Mouse (Mus musculus): ENCODE measurements around the gene Tgfbr1.
A peak's percentile ranks its signal among the peaks of the same experiment; 100 is the strongest.
"Not testable (repeated sequence)": the region's sequence is repeated elsewhere in the genome, so short reads cannot be mapped to it uniquely, and the experiment has no call there.

Gene Tgfbr1

DNA sequence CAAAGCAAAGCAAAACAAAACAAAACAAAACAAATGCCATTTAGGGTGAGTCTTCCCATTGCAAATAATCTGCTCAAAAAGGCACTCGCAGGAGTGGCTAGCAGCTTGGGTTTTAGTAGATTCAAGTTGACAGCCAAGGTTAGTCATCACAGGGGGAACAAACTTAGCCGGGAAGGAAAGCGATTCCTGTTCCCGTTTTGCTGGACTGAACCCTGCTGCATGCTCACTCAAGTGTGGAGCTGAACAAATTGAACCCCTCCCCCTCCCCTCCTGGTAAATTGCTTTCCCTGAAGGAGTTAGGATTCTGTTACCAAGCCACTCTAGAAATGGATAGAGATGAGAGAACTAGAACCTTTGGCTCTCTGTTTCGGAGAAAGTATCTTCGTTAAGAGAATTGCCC, 3.3 kb upstream of the Tgfbr1 start:
- no peak for DNase-seq (ENCODE audit: low spot score)

DNA sequence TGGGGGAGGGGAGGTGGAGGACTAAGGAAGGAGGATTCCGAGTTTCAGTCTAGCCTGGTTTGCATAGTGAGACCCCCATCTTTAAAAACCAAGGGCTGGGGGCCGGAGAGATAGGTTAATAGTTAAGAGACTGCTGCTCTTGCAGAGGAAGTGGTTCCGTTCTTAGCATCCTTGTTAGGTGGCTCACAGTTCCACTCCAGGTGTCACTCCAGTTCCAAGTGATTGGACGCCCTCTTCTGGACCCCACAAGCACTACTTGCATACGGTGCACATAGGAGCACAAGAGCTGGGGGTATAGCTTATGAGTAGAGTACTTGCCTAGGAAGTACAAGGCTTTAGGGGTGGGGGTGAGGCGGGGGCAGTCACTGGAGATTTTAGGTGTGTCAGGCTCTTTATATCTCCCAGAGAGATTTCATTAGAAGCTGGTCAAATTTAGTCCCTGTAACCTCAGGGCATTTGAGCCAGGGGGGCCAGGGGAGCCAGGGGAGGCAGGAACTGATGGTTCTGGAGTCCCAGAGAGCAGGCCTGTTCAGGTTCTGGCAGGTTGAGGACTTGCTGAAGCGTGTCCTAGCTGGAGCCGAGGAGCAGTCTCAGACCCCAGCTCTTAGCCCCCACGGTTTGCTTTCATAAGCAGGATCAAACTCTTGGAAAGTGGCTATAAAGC, 1.5 kb upstream of the Tgfbr1 start:
- DNase-seq (ENCODE audit: low spot score), result peak; percentile 56

DNA sequence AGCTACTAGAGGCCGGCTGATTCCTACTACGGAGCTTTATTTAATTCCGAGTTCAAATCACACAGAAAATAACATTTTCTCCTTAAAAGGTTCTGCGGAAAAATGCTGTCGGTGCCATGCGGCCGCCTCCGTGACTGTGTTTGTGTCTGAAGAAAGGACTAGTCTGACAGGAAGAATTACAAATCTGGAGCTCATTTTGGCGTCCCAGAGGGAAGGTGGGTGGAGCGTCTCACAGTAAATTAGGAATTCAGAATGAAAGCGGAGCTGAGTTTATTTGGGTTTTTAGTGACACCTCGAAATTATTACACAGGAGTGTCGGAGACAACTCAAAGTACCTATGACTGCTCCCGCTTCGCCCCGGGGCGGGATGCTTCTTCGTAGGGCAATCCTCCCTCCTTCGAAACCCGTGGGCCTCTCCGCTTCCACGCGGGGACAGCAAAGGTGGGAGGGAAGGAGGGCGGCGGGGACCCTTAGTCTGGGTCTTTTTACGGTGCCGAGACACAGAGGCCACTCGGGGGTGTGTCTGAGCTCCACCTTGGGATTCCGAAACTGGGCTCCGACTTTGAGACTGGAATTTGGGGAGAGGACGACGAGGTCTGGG, 861 bp upstream of the Tgfbr1 start:
- DNase-seq (ENCODE audit: low spot score), result peak; percentile 42

DNA sequence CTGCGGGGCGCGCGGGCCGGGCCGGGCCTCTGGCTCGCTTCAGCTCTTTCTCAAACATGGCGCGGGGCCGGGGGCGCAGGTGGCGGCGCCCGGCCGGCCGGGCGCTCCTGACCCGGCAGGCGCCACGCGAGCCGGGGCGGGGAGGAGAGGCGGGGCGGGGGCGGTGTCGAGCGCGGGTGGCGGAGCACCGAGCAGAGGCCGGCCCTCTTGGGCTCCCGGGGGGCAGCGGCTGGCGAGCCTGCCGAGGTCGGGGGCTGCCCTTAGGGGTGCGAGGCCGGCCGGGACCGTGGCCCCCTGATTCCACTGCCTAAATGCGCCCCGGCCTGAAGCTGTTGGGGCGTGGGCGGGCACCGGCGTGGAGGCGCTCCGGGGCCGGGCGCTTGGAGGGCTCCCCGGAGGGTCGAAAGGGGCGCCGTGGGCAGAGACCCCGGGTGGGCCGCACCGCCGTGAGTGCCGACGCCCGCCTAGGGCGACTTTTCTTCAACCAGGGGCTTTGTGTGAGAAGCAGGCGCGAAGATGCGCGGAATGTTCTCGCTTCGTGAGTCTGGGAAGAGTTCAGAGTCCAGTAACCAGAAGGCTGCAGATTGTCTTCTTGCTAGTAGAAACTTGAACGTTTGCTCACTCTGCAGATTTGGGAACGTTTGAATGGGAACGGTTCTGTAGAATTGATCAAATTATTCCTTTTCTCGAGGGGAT, 542 bp downstream of the Tgfbr1 start:
- DNase-seq (ENCODE audit: low spot score), result peak; percentile 72

DNA sequence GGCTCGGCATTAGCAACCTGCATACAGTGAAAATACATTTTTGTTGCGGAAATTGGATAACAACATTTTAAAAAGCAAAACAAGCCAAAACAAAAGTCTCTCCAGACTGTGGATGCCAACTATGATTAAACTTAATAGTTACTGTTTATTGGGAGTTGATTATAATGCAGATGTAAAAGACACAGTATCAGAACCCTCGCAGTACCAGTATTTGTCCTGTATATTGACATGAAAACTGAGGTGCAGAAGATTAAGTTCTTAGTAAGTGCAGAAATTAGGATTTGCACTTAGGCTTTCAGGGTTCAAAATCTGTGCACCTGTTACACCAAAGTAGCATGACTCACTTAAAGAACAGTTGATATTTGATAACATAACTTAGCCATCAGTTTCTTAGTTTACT, 1.3 kb downstream of the Tgfbr1 start:
- DNase-seq (ENCODE audit: low spot score), result no peak

DNA sequence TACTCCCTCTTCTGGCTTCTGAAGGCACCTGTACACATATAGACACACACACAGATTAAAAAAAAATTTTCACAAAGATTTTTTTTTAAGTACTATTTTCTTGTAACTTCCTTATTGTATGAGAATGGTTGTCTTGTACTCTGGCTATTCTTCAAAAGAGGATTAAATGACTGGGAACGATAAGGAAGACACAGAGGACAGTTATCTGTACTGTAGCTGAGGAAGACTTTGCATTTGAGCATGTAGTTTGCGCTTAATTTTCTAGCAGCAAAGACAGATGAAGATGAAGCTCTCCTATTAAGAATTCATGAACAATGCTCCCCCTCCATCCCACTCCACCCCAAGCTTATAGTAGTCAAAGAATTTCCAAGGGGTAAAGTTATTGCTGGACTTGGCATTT, 9.6 kb downstream of the Tgfbr1 start:
- DNase-seq (ENCODE audit: low spot score), result no peak

DNA sequence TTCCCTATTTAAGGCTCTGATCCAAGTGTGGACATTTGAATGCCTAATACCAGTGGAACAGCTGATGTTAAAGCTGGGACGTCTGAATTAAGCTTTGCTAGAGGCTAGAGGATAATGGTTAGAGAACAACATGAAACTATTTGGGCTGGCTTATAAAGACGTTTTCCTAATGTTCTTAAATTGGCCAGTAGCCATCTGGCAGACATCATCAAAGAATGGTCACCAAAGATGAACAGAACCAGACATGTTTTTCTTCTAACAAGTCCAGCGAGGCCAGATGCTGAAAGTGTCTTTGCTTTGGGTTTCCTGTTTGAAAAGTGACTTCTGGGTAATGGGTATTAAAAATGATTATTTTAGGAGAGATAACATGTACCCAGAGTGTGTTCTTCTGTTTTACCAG, 10.1 kb downstream of the Tgfbr1 start:
- DNase-seq (ENCODE audit: low spot score), result peak; percentile 40

DNA sequence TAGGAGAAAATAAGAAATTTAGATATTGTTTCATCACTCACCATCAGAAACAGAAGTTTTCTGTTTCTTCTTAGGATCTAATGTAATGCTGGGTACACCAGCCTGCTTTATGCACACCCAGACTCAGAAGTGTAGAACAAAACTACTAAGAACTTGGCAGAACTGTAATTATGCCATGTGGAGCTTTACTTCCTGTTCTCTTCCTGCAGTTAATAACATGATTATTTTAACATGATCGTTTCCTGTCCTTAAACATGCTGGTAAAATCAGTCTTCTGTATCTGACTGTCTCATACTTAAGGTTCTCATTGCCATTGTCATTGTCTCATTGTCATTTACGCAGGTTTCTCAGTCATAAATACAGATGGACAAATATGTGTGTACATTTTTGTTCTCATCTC, 15.7 kb downstream of the Tgfbr1 start:
- no peak for DNase-seq (ENCODE audit: low spot score)

DNA sequence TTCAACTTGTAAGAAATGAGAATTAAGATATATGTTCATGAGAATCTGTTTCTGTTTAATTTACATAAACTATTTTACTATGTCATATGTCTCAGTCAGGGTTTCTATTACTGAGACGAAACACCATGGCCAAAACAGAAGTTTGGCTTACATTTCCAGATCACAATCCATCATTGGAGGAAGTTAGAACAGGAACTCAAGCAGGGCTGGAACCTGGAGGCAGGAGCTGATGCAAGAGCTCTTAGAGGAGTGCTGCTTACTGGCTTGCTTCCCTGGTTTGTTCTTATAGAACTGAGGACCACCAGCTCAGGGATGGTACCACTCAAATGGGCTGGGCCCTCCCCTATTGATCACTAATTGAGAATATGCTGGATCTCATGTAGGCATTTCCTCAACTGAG, 25.7 kb downstream of the Tgfbr1 start:
- DNase-seq (ENCODE audit: low spot score), result no peak

DNA sequence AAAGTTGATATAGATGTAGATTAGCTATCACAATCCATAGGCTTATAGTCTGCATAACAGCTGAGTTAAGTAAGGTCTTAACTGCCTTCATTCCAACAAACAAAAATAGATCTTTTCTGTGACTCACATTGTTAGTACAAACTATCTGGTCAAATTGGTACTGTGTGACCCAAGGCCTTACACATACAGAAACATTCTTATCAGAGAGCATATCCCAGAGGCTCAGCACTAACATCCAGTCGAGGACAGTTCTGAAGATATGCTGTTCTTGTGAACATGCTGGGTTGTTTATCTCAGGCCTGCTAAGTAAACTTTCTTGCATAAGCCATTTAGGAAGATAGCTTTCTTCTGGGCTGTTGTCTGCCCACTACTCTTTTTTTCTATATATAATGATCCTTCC, 29.4 kb downstream of the Tgfbr1 start:
- DNase-seq (ENCODE audit: low spot score), result no peak

DNA sequence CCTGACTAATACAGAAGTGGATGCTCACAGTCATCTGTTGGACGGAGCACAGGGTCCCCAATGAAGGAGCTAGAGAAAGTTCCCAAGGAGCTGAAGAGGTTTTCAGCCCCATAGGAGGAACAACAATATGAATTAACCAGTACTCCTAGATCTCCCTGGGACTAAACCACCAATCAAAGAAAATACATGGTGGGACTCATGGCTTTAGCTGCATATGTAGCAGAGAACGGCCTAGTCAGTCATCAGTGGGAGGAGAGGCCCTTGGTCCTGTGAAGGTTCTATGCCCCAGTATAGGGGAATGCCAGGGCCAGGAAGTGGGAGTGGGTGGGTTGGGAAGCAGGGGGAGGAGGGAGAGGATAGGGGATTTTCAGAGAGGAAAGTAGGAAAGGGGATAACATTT, 38.9 kb downstream of the Tgfbr1 start:
- DNase-seq (ENCODE audit: low spot score), result not testable (repeated sequence)

DNA sequence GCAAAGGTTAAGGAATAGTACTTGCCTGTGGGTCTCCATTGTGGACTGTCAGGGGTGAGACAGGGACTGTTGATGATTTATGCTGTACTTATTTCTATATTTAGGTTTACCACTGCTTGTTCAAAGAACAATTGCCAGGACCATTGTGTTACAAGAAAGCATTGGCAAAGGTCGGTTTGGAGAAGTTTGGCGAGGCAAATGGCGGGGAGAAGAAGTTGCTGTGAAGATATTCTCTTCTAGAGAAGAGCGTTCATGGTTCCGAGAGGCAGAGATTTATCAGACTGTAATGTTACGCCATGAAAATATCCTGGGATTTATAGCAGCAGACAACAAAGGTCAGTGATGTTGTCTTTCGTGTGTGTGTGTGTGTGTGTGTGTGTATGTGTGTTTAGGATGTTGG, 43.2 kb downstream of the Tgfbr1 start:
- no peak for DNase-seq (ENCODE audit: low spot score)

DNA sequence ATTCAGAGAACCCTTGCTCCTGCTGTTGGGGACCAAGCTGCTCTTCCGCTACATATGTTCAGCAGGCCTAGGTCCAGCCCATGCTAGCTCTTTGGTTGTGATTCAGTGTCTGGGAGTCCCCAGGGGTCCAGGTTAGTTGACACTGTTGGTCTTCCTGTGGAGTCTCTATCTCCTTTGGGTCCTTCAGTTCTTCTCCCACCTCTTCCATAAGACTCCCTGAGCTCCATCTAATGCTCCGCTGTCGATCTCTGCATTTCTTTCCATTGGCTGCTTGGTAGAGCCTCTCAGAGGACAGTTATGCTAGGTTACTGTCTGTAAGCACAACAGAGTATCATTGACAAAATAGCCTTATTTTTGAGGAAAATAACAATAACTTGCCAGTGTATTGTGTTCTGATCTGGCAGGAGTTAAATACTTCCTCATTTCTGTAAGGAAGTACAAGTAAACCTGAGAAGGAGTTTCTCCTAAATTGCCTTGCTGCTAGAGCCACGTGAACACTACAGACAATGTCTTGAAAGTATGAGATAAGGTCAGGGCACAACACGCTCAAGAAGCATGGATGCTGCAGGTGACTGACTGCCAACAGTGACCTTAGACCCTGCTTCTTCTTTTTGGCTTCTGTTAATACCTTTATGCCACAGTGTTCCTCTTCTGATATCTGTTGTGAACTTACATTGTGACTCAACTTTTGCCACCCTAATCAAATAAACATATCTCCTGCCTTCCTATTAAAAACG, 45.1 kb downstream of the Tgfbr1 start:
- no peak for DNase-seq (ENCODE audit: low spot score)

DNA sequence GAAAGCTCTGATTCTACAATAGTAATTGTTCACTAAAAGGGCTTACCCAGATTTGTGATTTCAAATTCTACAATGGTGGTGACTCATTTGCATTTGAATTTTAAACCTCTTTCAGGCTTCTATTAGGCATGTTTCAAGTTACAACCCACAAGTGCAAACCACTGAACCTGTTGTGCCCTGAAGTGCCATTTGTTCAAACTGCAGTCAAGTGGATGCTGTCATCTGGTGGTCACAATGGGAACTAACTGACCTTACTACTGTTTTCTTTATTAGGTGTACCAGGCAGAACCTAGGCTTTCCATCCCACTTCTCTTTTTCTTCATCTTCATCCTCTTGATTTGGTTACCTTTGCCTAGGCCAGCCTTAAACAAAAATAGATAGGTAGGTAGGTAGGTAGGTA, 46.8 kb downstream of the Tgfbr1 start:
- DNase-seq (ENCODE audit: low spot score), result peak; percentile 44

DNA sequence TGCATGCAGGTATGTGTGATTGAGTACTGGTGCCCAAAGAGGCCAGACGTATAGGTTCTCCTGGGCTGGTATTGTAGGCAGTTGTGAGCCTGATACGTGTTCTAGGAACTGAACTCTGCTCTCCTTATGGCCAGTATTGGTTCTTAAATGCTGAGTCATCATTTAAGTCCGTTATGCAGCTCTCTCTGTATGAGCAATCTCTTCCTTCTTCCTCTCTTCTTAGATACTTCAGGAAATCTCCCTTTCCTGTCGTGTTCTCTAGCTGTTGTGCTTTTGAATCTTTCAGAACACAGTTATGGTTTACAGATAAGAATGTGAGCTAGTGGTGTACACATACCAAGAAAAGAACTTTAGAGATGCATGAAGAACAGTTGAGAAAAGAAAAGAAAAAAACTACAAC, 47.3 kb downstream of the Tgfbr1 start:
- DNase-seq (ENCODE audit: low spot score), result no peak

DNA sequence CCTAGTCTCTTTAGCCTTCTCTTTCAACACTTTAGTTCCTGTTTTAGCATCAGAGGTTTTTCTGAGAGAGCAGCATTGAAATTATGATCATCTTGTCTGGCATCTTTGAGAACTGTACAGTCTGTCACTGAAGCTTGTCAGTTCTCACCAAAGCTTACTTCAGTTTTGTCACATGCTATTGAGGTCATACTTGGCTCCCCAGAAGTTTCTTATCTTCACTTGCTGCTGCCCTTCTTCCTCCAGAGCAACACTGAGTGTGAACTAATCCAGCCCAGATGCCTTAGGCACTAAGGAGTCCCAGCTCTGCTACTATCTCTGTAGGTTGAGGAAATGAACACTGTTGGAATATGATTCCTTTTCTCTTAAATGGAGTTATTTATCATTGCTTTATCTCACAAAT, 49.2 kb downstream of the Tgfbr1 start:
- no peak for DNase-seq (ENCODE audit: low spot score)

DNA sequence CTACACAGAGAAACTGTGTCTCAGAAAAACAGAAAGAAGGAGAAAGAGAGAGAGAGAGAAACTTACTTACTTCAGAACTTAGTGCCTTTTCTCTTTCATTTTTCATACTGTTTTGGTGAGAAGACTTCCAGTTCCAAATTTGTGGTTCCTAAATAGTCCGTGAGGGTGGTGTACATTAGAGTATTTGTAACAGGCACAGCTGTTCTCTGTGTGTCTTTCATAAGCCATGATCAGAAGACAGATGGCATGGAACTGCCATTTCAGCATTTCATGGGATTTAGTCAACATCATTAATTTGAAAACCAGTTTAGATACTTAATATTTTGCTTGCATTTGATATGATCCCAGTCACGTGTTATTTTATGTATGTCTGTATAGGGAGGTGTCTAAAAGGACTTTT, 51.5 kb downstream of the Tgfbr1 start:
- DNase-seq (ENCODE audit: low spot score), result no peak

DNA sequence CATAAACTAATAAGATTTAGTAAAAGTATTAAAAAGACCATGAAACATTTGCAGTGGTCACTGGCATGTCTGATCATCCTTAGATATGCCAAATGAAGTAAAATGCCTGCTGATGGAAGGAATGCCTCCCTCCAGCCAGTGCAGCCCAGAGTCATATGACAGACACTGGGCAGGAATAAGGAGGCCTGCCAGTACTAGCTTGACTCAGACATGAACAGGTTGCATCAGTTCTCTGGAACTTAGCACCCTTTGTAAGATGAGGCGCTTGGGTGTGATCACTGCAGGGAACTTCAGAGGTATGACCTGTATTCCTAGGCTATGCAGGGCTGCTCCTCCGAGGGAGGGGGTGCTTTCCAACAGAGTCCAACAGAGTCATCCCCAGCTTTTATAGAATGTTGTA, 54.1 kb downstream of the Tgfbr1 start:
- DNase-seq (ENCODE audit: low spot score), result no peak

DNA sequence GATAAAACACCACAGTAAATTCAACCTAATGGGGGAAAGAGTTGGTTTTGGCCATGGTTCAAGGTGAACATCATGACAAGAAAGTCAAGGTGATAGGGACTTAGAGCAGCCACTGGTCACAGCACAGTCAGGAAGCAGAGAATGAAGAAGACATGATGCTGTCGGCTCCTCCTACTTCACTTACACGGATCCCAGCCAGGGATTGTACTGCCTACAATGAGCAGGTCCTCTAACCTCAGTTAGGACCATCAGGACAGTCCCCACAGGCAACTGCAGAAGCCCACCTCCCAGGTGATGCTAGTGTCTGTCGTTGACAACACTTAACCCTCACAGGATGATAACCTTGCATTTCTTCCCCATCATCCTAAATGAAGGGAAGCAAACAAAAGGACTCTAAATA, 64.8 kb downstream of the Tgfbr1 start:
- no peak for DNase-seq (ENCODE audit: low spot score)

DNA sequence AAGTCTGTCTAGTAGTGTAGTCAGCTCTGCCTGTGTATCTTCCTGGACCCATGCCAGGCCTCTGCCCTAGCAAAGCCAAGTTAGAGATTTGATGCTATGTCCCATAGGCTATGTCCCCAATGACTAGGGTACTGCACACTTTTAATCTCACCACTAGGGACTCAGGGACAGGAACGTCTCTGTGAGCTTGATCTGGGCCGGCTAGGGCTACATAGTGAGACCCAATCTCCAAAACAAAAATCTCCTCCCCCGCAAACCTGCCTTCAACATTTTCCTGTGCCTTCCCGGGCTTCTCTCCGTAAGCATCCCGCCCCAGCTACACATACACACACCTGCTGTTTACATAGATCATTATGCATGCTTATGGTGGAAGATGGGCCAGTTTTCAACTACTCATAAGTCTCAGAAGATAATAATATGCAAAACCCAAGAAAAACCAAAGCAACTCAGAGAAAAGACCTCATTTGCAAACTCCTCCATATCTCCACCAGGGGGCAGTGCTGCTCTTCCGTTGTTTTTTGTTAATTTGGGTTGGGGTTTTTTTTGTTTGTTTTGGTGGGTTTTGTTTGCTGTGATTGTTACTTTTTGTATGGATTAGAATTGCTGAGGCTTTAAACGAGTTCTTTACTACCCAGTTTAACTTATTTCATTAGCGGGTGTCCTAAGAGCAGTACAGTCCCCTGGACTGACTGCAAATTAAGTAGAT, 66.4 kb downstream of the Tgfbr1 start:
- DNase-seq (ENCODE audit: low spot score), result peak; percentile 40

DNA sequence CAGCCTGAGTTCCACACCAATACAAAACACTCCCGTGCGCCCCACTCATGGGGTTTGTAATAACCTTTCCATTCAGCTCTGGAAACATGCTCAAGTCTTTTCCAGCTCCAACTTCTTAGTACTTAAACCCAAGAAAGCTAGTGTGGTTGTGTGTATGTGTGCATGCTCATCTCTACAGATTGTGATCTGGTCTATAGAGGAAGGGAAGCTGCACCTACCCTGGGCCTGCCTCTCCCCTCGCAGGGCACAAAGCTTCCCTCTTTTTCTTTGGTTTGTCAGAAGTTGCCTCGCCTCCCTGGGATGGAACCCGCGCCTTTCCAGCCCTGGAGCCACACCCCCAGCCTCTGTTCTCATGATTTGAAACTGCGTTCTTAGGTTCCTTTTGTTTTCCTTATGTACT, 67.2 kb downstream of the Tgfbr1 start:
- no peak for DNase-seq (ENCODE audit: low spot score)

DNA sequence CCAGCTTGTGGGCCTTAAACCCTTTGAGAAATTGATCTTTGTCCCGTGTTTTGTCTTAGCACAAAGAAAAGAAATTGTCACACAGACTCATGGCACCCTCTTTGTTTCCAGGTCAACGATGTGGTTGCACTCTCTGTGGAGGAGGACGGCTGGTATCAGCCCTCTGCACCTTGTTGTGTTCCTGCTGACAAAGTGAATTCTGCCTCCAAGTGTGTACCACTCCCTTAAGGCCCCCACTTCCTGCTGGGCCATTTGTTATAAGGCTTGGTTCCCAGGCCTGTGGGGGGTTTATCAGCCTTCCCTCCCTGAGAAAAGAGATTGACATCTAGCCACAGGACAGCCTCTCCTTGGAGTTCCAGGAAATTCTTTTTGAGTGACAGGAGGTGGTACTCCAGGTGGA, 69.2 kb downstream of the Tgfbr1 start:
- no peak for DNase-seq (ENCODE audit: low spot score)

Data from MN1 (cell line).